Mouse (Mus musculus) MEL (cell line): ENCODE measurements around the gene Espnl. TPM values are rescaled to one million over a fixed set of nuclear protein-coding genes. Genes with fewer than 3 reads are reported as not detected.

Source experiments
- DNase-seq: peaks from one replicate; pipeline ENCODE4 v3.0.0; 2011; ENCODE audit warnings: low read depth, low spot score
- H3K27ac ChIP-seq: 2 replicates; pipeline ENCODE4 v1.5.1; 2012; ENCODE audit warnings: low read depth, mild to moderate bottlenecking, control low read depth, low read length, moderate library complexity; ENCODE audit not compliant: control insufficient read depth
- H3K27me3 ChIP-seq, 2 experiments: fragments of 150-350 bp in 1 of 2; sonication (generic) in 1 of 2; 2 replicates each; pipeline ENCODE4 v1.6.1; 2012; ENCODE audit warnings: low read length in 2 of 2, mild to moderate bottlenecking in 2 of 2, improper control_type of control experiment in 1 of 2, moderate library complexity in 1 of 2; ENCODE audit not compliant: insufficient read depth in 2 of 2, control insufficient read depth in 1 of 2
- H3K36me3 ChIP-seq, 2 experiments: 2 replicates each; pipeline ENCODE4 v1.6.1; 2012 to 2014; ENCODE audit warnings: low read length in 2 of 2, improper control_type of control experiment in 1 of 2, inconsistent platforms in 1 of 2, mild to moderate bottlenecking in 1 of 2; ENCODE audit not compliant: insufficient read depth in 2 of 2, control insufficient read depth in 1 of 2
- H3K4me1 ChIP-seq, 2 experiments: fragments of 150-350 bp in 1 of 2; sonication (generic) in 1 of 2; 2 replicates each; pipeline ENCODE4 v1.6.1; 2012; ENCODE audit warnings: low read length in 2 of 2, improper control_type of control experiment in 1 of 2, mild to moderate bottlenecking in 1 of 2; ENCODE audit not compliant: insufficient read depth in 2 of 2, control insufficient read depth in 1 of 2
- H3K4me3 ChIP-seq, 2 experiments: fragments of 150-350 bp in 1 of 2; sonication (generic) in 1 of 2; 2 replicates each; pipeline ENCODE4 v1.5.1; 2012; ENCODE audit warnings: low read depth in 2 of 2, low read length in 2 of 2, mild to moderate bottlenecking in 2 of 2, moderate library complexity in 2 of 2, control low read depth in 1 of 2, improper control_type of control experiment in 1 of 2; ENCODE audit not compliant: control insufficient read depth in 1 of 2, insufficient read depth in 1 of 2
- H3K79me2 ChIP-seq: 2 replicates; pipeline ENCODE4 v1.6.1; 2012; ENCODE audit warnings: mild to moderate bottlenecking, low read length, moderate library complexity; ENCODE audit not compliant: control insufficient read depth, poor library complexity, insufficient read depth
- H3K9ac ChIP-seq: 2 replicates; pipeline ENCODE4 v1.6.1; 2012; ENCODE audit warnings: low read depth, mild to moderate bottlenecking, control low read depth, low read length, moderate library complexity; ENCODE audit not compliant: control insufficient read depth, poor library complexity, severe bottlenecking
- H3K9me3 ChIP-seq: fragments of 150-350 bp; sonication (generic); replicated peaks from 2 replicates; pipeline ENCODE4 v1.6.1; 2012; ENCODE audit warnings: mild to moderate bottlenecking, low read length, improper control_type of control experiment, moderate library complexity; ENCODE audit not compliant: insufficient read depth
- BHLHE40 ChIP-seq: IDR thresholded peaks from 2 replicates; pipeline ENCODE4 v1.6.1; 2012; ENCODE audit warnings: low read depth, mild to moderate bottlenecking, inconsistent platforms, low read length, improper control_type of control experiment, borderline replicate concordance
- CHD1 ChIP-seq: IDR thresholded peaks from 2 replicates; pipeline ENCODE4 v1.6.1; 2012; ENCODE audit warnings: low read depth, mild to moderate bottlenecking, inconsistent platforms, low read length, improper control_type of control experiment
- E2F4 ChIP-seq: IDR thresholded peaks from 2 replicates; pipeline ENCODE4 v1.6.1; 2011; ENCODE audit warnings: low read depth, low read length, improper control_type of control experiment, borderline replicate concordance
- EP300 ChIP-seq, 2 experiments: IDR thresholded peaks; 2 replicates each; pipeline ENCODE4 v1.6.1; 2011; ENCODE audit warnings: improper control_type of control experiment in 2 of 2, low read length in 2 of 2, low read depth in 1 of 2, mild to moderate bottlenecking in 1 of 2
- ETS1 ChIP-seq: IDR thresholded peaks from 2 replicates; pipeline ENCODE4 v1.6.1; 2012; ENCODE audit warnings: low read depth, mild to moderate bottlenecking, inconsistent platforms, low read length, improper control_type of control experiment, moderate library complexity
- GATA1 ChIP-seq: IDR thresholded peaks from 2 replicates; pipeline ENCODE4 v1.6.1; 2011; ENCODE audit warnings: low read depth, low read length, improper control_type of control experiment
- KAT2A ChIP-seq: conservative IDR thresholded peaks from 2 replicates; pipeline ENCODE4 v1.6.1; 2012; ENCODE audit warnings: low read depth, low read length, improper control_type of control experiment, inconsistent platforms
- MAFK ChIP-seq: IDR thresholded peaks from 2 replicates; pipeline ENCODE4 v1.6.1; 2011; ENCODE audit warnings: low read depth, mild to moderate bottlenecking, low read length, improper control_type of control experiment, borderline replicate concordance
- MAX ChIP-seq: IDR thresholded peaks from 2 replicates; pipeline ENCODE4 v1.6.1; 2011; ENCODE audit warnings: low read length, improper control_type of control experiment
- MAZ ChIP-seq: IDR thresholded peaks from 2 replicates; pipeline ENCODE4 v1.6.1; 2012; ENCODE audit warnings: low read depth, mild to moderate bottlenecking, inconsistent platforms, low read length, improper control_type of control experiment
- MEF2A ChIP-seq: IDR thresholded peaks from 2 replicates; pipeline ENCODE4 v1.6.1; 2014; ENCODE audit warnings: low read depth, mild to moderate bottlenecking, inconsistent platforms, low read length, improper control_type of control experiment; ENCODE audit not compliant: poor library complexity, insufficient replicate concordance, severe bottlenecking; ENCODE audit errors: extremely low read depth
- MYB ChIP-seq: IDR thresholded peaks from 2 replicates; pipeline ENCODE4 v1.6.1; 2011; ENCODE audit warnings: mild to moderate bottlenecking, low read depth, low read length, improper control_type of control experiment
- MYC ChIP-seq: IDR thresholded peaks from 2 replicates; pipeline ENCODE4 v1.6.1; 2011; ENCODE audit warnings: low read depth, mild to moderate bottlenecking, low read length, improper control_type of control experiment, moderate library complexity
- POLR2A ChIP-seq, 2 experiments: IDR thresholded peaks; 2 replicates each; pipeline ENCODE4 v1.6.1; 2011 to 2012; ENCODE audit warnings: low read length in 2 of 2, mild to moderate bottlenecking in 2 of 2, control low read depth in 1 of 2, improper control_type of control experiment in 1 of 2, low read depth in 1 of 2, moderate library complexity in 1 of 2; ENCODE audit not compliant: control insufficient read depth in 1 of 2, insufficient read depth in 1 of 2, poor library complexity in 1 of 2
- POLR2AphosphoS2 ChIP-seq: IDR thresholded peaks from 2 replicates; pipeline ENCODE4 v1.6.1; 2011; ENCODE audit warnings: low read length, improper control_type of control experiment
- POLR2AphosphoS5 ChIP-seq: IDR thresholded peaks from 2 replicates; pipeline ENCODE4 v1.6.1; 2012; ENCODE audit warnings: low read depth, borderline replicate concordance, mild to moderate bottlenecking, inconsistent platforms, low read length, moderate library complexity, mixed read lengths
- RAD21 ChIP-seq: IDR thresholded peaks from 2 replicates; pipeline ENCODE4 v1.6.1; 2011; ENCODE audit warnings: mild to moderate bottlenecking, low read depth, low read length, improper control_type of control experiment
- SMC3 ChIP-seq: IDR thresholded peaks from 2 replicates; pipeline ENCODE4 v1.6.1; 2011; ENCODE audit warnings: low read depth, low read length, improper control_type of control experiment
- TAL1 ChIP-seq: IDR thresholded peaks from 2 replicates; pipeline ENCODE4 v1.6.1; 2012; ENCODE audit warnings: mild to moderate bottlenecking, inconsistent platforms, low read length, moderate library complexity, mixed read lengths
- TBP ChIP-seq: IDR thresholded peaks from 2 replicates; pipeline ENCODE4 v1.8.0; 2011; ENCODE audit warnings: low read depth, low read length, improper control_type of control experiment
- TCF12 ChIP-seq: IDR thresholded peaks from 2 replicates; pipeline ENCODE4 v1.6.1; 2014; ENCODE audit warnings: low read depth, mild to moderate bottlenecking, inconsistent platforms, low read length, improper control_type of control experiment, moderate library complexity
- UBTF ChIP-seq: IDR thresholded peaks from 2 replicates; pipeline ENCODE4 v1.6.1; 2012; ENCODE audit warnings: low read depth, mild to moderate bottlenecking, inconsistent platforms, low read length, improper control_type of control experiment, moderate library complexity, borderline replicate concordance; ENCODE audit not compliant: insufficient read depth
- USF1 ChIP-seq: IDR thresholded peaks from 2 replicates; pipeline ENCODE4 v1.6.1; 2014; ENCODE audit warnings: low read depth, mild to moderate bottlenecking, inconsistent platforms, low read length, improper control_type of control experiment, moderate library complexity
- USF2 ChIP-seq, 2 experiments: IDR thresholded peaks; 2 replicates each; pipeline ENCODE4 v1.6.1; 2011 to 2012; ENCODE audit warnings: improper control_type of control experiment in 2 of 2, low read length in 2 of 2, borderline replicate concordance in 1 of 2, inconsistent platforms in 1 of 2, low read depth in 1 of 2, mild to moderate bottlenecking in 1 of 2; ENCODE audit not compliant: insufficient read depth in 1 of 2
- ZC3H11A ChIP-seq: IDR thresholded peaks from 2 replicates; pipeline ENCODE4 v1.6.1; 2012; ENCODE audit warnings: low read depth, mild to moderate bottlenecking, inconsistent platforms, low read length, improper control_type of control experiment
- ZKSCAN1 ChIP-seq: IDR thresholded peaks from 2 replicates; pipeline ENCODE4 v1.6.1; 2012; ENCODE audit warnings: low read depth, mild to moderate bottlenecking, inconsistent platforms, low read length, improper control_type of control experiment, moderate library complexity
- ZMIZ1 ChIP-seq: IDR thresholded peaks from 2 replicates; pipeline ENCODE4 v1.6.1; 2012; ENCODE audit warnings: low read depth, mild to moderate bottlenecking, inconsistent platforms, low read length, improper control_type of control experiment, moderate library complexity
- polyA plus RNA-seq, 2 experiments: library from polyadenylated mRNA; stranded (reverse) in 1 of 2; unstranded in 1 of 2; fragments of >175 nt in 1 of 2; fragments of >200 nt in 1 of 2; gene quantifications; 2 replicates each; pipeline versions ENCODE4 v1.2.1 to v1.2.4; 2012; ENCODE audit warnings: low replicate concordance in 2 of 2, low read depth in 1 of 2; ENCODE audit not compliant: insufficient read length in 2 of 2, insufficient read depth in 1 of 2, missing spikeins in 1 of 2
- total RNA-seq: library from RNA; depleted of rRNA; stranded (reverse); fragments of 300-350 nt; gene quantifications from 2 replicates; pipeline ENCODE4 v1.2.3, GENCODE M21; 2012

Espnl gene
- total and polyA plus RNA-seq, 3 experiments, result 2.0 to 2.1 TPM; not detected in 1

GRCm38 (mm10) chr1:91365816-91366214 lies 43.9 kb downstream of the Espnl start:
- Histone ChIP-seq H3K36me3 (0 out of 4 replicates have a peak, but pooled peaks cover 0 to 2% of the 10 kb centered on the region in 2 experiments), H3K4me1 (peaks cover 0 to 8% of the 10 kb centered on the region in 2 experiments; a peak in 2 of 4 replicates), H3K4me3 (peak overlapping the region; percentile 31 to 70; a peak in 3 of 4 replicates), H3K9ac (peak overlapping the region; percentile 79), H3K27ac (no peak overlapping the region), H3K79me2 (peaks cover 4% of the 10 kb centered on the region), H3K27me3 (no peaks in the 10 kb centered on the region), H3K9me3 (no peaks in the 10 kb centered on the region)
- no peak for TF ChIP-seq ZKSCAN1
- TF ChIP-seq GATA1, result no peak
- TF ChIP-seq MAZ, result no peak
- no peak for TF ChIP-seq POLR2AphosphoS2
- no peak for TF ChIP-seq MAFK
- TF ChIP-seq ZMIZ1, result no peak
- no peak for TF ChIP-seq EP300 (IDR thresholded peaks at IDR 0.05; ENCODE audit: low read depth in 1 of 2, low read length in 2 of 2)
- no peak for TF ChIP-seq KAT2A
- DNase-seq, result no peak

- peak within 1 kb of the TSS; percentile 45 for H3K27ac ChIP-seq
- H3K9me3 ChIP-seq, result no peaks in the 10 kb centered on the region
- DNase-seq, result peak; percentile 87
- peak within 1 kb of the TSS; percentile 70 to 79 for H3K4me3 ChIP-seq
- 0 out of 4 replicates have a peak, but pooled peaks cover 0 to 2% of the 10 kb centered on the region in 2 experiments for H3K36me3 ChIP-seq
- no peaks in the 10 kb centered on the region for H3K27me3 ChIP-seq
- H3K9ac ChIP-seq, result peak within 1 kb of the TSS; percentile 79
- peaks cover 0 to 8% of the 10 kb centered on the region in 2 experiments; a peak in 2 of 4 replicates for H3K4me1 ChIP-seq
- peaks cover 4% of the 10 kb centered on the region for H3K79me2 ChIP-seq
- no peak for TF ChIP-seq EP300 (IDR thresholded peaks at IDR 0.05; ENCODE audit: low read depth in 1 of 2, low read length in 2 of 2)
- no peak for TF ChIP-seq ZC3H11A
- no peak for TF ChIP-seq ZMIZ1
- no peak for TF ChIP-seq MEF2A
- TF ChIP-seq TCF12, result no peak
- TF ChIP-seq USF2 (IDR thresholded peaks at IDR 0.05; ENCODE audit: borderline replicate concordance in 1 of 2, insufficient read depth in 1 of 2, low read depth in 1 of 2, low read length in 2 of 2), result no peak
- 0 out of 2 replicates have a peak, but pooled peaks have one; percentile 53 for TF ChIP-seq UBTF
- TF ChIP-seq USF1, result no peak
- no peak for TF ChIP-seq POLR2AphosphoS5
- TF ChIP-seq RAD21, result peak; percentile 51
- no peak for TF ChIP-seq BHLHE40
- no peak for TF ChIP-seq CHD1
- TF ChIP-seq SMC3, result peak; percentile 67
- TF ChIP-seq POLR2AphosphoS2, result no peak; the same call in 1 of the 2 replicates
- TF ChIP-seq E2F4, result no peak
- TF ChIP-seq TBP, result 0 out of 2 replicates have a peak, but pooled peaks have one; percentile 6
- no peak for TF ChIP-seq TAL1
- TF ChIP-seq MAFK, result no peak
- TF ChIP-seq MAZ, result peak; percentile 62; the same call in 1 of the 2 replicates
- no peak; the same call in 1 of the 2 replicates for TF ChIP-seq MAX
- peak; percentile 53 to 55; a peak in 3 of 4 replicates for TF ChIP-seq POLR2A (IDR thresholded peaks at IDR 0.05; ENCODE audit: control insufficient read depth in 1 of 2, insufficient read depth in 1 of 2, low read depth in 1 of 2, low read length in 2 of 2, poor library complexity in 1 of 2)
- no peak for TF ChIP-seq MYC
- TF ChIP-seq ETS1, result peak; percentile 28; the same call in 1 of the 2 replicates
- TF ChIP-seq MYB, result no peak
Measured at GRCm38 (mm10) chr1:91366215-91367108, 44.6 kb downstream of the Espnl start, which contains the start of gene Erfe. Gene Erfe, plus strand, starts transcription at chr1:91366430.
